Mouse (Mus musculus) liver, adult 2 months (tissue): ENCODE measurements around the gene Snrpb2.

Source experiments
- CTCF ChIP-seq: fragments of 200-500 bp; IDR thresholded peaks from 2 replicates; pipeline ENCODE4 v1.5.1; 2011; ENCODE audit warnings: low read depth, low read length, control low read depth
- POLR2A ChIP-seq: fragments of 200-500 bp; IDR thresholded peaks from 2 replicates; pipeline ENCODE4 v1.6.1; 2011; ENCODE audit warnings: low read length, control low read depth; ENCODE audit not compliant: insufficient read depth; ENCODE audit errors: extremely low read depth

GRCm38 (mm10) chr2:143018591-143019130, 44.2 kb upstream of the Snrpb2 start:
- TF ChIP-seq CTCF (no peak), POLR2A (no peak)
